Mouse (Mus musculus): Measurements from ENCODE around the gene Hspb7. TPM values are rescaled to one million over a fixed set of nuclear protein-coding genes. Genes with fewer than 3 reads are reported as not detected.
A peak's percentile ranks its signal among the peaks of the same experiment; 100 is the strongest.

Hspb7 gene
- polyA plus RNA-seq (2014; fragmentation: Nextera tagmentation; extraction: Ambion mirVana): 0.10 and 0.45 TPM in 2 replicates

DNA sequence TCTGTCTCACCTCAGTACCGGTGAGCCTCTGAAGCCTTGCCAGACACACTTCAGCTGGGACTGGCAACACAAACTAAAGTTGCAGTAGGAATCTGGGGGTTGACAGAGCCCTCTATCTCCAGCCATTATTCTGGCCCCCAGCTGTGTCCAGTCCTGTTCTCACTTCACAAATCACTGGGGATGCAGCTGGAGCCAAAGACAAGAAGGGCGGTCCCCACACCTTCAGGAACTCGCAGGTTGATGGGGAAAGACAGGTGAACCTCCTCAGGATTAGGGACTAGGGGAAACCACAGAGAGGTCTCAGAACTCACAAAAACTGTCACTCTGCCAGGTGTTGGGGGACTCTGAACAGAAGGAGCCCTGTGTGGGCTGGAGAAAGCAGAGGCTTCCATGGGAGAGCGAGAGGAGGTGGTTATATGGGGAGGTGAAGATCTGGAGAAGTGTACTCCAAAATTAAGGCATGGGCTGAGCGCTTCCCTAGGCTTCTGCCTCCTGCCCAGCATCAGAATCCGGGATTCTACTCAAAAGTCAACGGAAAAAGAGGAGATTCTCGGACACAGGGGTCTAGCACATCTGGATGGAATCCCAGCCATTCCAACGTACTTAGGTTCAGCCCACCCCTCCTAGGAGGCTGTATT, at the start of gene Hspb7:
Hspb7 (plus strand) TSS at position 588 of the 638 bp plus-strand sequence.
- no peaks in the 10 kb centered on the region for H3K9me3 ChIP-seq (replicated peaks; ENCODE audit: control insufficient read depth, low read length)
- no peak within 1 kb of the TSS for H3K4me3 ChIP-seq (ENCODE audit: low read depth, low read length)
- DNase-seq (ENCODE audit: low spot score) (no peak), ATAC-seq (replicated peaks; ENCODE audit: insufficient number of reproducible peaks, low FRiP score, low TSS enrichment, low read depth) (no peak)
- no peak within 1 kb of the TSS for H3K9ac ChIP-seq (replicated peaks; ENCODE audit: low read length)
- H3K27ac ChIP-seq (replicated peaks; ENCODE audit: low read depth, low read length): no peak within 1 kb of the TSS
- H3K4me1 ChIP-seq (ENCODE audit: control insufficient read depth, insufficient read depth, low read length): no peaks in the 10 kb centered on the region; the same call in 1 of the 2 replicates
- no peak within 1 kb of the TSS for H3K4me2 ChIP-seq (ENCODE audit: low read depth, low read length)
- H3K36me3 ChIP-seq (replicated peaks; ENCODE audit: control insufficient read depth, insufficient read depth, low read depth, low read length): no peaks in the 10 kb centered on the region
- WGBS: 59% methylated on average over 9 of the region's 9 CpGs
- peaks cover 3% of the 10 kb centered on the region; the same call in 1 of the 2 replicates for H3K27me3 ChIP-seq (ENCODE audit: control insufficient read depth, insufficient read depth, low read length)

DNA sequence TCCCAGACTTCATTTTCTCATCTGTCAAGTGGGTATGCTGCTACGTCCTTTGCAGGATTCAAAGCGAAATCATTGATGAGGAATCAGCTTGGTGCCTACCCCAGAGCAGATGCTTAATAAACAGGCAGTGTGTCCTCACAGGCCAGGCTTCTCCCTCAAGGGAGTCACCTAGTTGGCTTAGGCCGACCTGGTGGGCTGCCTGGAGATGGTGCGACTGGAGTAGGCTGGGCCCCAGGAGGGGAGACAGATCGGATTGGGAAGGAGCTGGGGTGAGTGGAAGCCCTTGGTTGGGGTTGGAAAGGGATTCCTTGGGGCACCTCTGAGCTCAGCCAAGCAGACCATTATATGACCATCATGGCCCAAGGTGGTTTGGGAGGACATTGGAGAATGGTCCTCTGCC, 48.2 kb upstream of the Hspb7 start:
- WGBS: 85% methylated on average over 5 of the region's 5 CpGs
- H3K4me3 ChIP-seq (ENCODE audit: low read depth, low read length): no peak overlapping the region

DNA sequence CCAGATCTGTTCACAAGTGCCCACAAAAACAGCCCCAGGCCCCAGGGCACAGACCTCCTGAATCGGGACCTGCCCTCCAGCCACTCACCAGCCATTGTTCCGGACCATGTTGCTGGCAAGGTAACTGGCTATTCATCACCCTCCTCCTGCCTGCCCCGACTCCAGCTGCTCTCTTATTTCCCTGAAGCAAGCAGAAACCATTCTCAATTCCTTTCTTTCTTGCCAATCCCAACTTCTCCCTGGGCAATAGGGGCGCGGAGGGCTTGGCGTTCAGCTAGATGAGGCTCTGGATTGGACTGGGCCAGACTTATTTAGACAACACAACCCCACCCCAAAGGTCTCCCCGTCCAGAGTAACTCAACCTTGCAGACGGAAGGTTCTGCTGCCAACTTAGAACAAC, 40.9 kb upstream of the Hspb7 start:
- Histone ChIP-seq H3K4me2 (ENCODE audit: low read depth, low read length) (no peak overlapping the region), H3K9ac (replicated peaks; ENCODE audit: low read length) (no peak overlapping the region), H3K36me3 (replicated peaks; ENCODE audit: control insufficient read depth, insufficient read depth, low read depth, low read length) (no peaks in the 10 kb centered on the region), H3K27me3 (ENCODE audit: control insufficient read depth, insufficient read depth, low read length) (peaks cover 32% of the 10 kb centered on the region), H3K4me1 (ENCODE audit: control insufficient read depth, insufficient read depth, low read length) (no peaks in the 10 kb centered on the region), H3K27ac (replicated peaks; ENCODE audit: low read depth, low read length) (no peak overlapping the region), H3K4me3 (ENCODE audit: low read depth, low read length) (no peak overlapping the region), H3K9me3 (replicated peaks; ENCODE audit: control insufficient read depth, low read length) (no peaks in the 10 kb centered on the region)
- ATAC-seq (replicated peaks; ENCODE audit: insufficient number of reproducible peaks, low FRiP score, low TSS enrichment, low read depth): no peak
- 60% methylated on average over 8 of the region's 8 CpGs for WGBS
- DNase-seq (ENCODE audit: low spot score): no peak

More for the DNA sequence above, 48.2 kb upstream of the Hspb7 start:
- H3K27me3 ChIP-seq (ENCODE audit: control insufficient read depth, insufficient read depth, low read length): peaks cover 16% of the 10 kb centered on the region
- no peaks in the 10 kb centered on the region; the same call in 1 of the 2 replicates for H3K4me1 ChIP-seq (ENCODE audit: control insufficient read depth, insufficient read depth, low read length)
- H3K27ac ChIP-seq (replicated peaks; ENCODE audit: low read depth, low read length): no peak overlapping the region
- H3K9ac ChIP-seq (replicated peaks; ENCODE audit: low read length): no peak overlapping the region
- no peak for ATAC-seq (replicated peaks; ENCODE audit: insufficient number of reproducible peaks, low FRiP score, low TSS enrichment, low read depth)
- DNase-seq (ENCODE audit: low spot score): no peak
- no peak overlapping the region for H3K4me2 ChIP-seq (ENCODE audit: low read depth, low read length)
- H3K36me3 ChIP-seq (replicated peaks; ENCODE audit: control insufficient read depth, insufficient read depth, low read depth, low read length): no peaks in the 10 kb centered on the region
- no peaks in the 10 kb centered on the region for H3K9me3 ChIP-seq (replicated peaks; ENCODE audit: control insufficient read depth, low read length)

DNA sequence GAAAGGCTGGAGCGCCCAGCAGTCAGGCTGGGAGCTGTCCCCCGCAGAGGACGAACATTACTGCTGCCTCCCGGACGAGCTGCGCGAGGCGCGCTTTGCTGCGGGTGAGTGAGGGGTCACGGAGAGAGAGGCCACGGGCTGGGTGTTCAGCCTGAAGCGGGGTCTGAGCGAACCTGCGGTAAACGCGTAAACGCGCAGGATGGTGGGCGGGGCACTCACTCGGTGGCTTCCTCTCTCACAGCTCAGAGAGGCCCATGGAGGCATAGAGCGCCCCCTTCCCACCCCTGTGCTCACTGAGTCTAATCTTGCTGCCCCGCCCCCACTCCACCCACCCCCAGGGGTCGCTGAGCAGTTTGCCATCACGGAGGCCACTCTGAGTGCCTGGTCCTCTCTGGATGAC, 38.2 kb upstream of the Hspb7 start:
- peak overlapping the region; percentile 26 for H3K9ac ChIP-seq (replicated peaks; ENCODE audit: low read length)
- no peaks in the 10 kb centered on the region for H3K9me3 ChIP-seq (replicated peaks; ENCODE audit: control insufficient read depth, low read length)
- WGBS: under 1% methylated on average over 25 of the region's 25 CpGs
- H3K36me3 ChIP-seq (replicated peaks; ENCODE audit: control insufficient read depth, insufficient read depth, low read depth, low read length): no peaks in the 10 kb centered on the region
- peak overlapping the region; percentile 52 for H3K4me2 ChIP-seq (ENCODE audit: low read depth, low read length)
- peak overlapping the region; percentile 25 for H3K4me3 ChIP-seq (ENCODE audit: low read depth, low read length)
- no peak overlapping the region for H3K27ac ChIP-seq (replicated peaks; ENCODE audit: low read depth, low read length)
- peaks cover 37% of the 10 kb centered on the region for H3K27me3 ChIP-seq (ENCODE audit: control insufficient read depth, insufficient read depth, low read length)
- H3K4me1 ChIP-seq (ENCODE audit: control insufficient read depth, insufficient read depth, low read length): no peaks in the 10 kb centered on the region
- ATAC-seq (replicated peaks; ENCODE audit: insufficient number of reproducible peaks, low FRiP score, low TSS enrichment, low read depth) (no peak), DNase-seq (ENCODE audit: low spot score) (peak; percentile 66)

DNA sequence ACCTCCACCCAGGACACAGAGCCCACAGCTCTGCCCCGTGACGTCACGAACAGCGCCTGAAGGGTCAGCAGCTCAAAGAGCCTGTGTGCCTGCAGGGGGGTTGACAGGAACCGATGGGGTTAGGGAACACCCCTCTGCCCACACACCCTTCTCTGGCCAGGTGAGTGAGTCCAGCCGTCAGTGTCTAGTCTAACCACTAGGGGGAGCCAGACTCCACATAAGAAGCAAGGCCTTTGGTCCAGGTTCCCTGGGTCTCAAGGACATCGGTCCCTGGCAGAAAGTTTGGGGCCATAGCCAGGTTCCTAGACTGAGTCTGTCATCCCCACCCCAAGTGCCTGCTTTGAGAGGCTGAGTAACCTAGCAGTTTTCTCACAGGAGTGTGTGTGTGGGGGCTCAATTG, 35.3 kb upstream of the Hspb7 start:
- Histone ChIP-seq H3K9me3 (replicated peaks; ENCODE audit: control insufficient read depth, low read length) (no peaks in the 10 kb centered on the region), H3K9ac (replicated peaks; ENCODE audit: low read length) (no peak overlapping the region), H3K27ac (replicated peaks; ENCODE audit: low read depth, low read length) (no peak overlapping the region), H3K4me2 (ENCODE audit: low read depth, low read length) (no peak overlapping the region), H3K4me3 (ENCODE audit: low read depth, low read length) (no peak overlapping the region), H3K27me3 (ENCODE audit: control insufficient read depth, insufficient read depth, low read length) (peaks cover 37% of the 10 kb centered on the region), H3K36me3 (replicated peaks; ENCODE audit: control insufficient read depth, insufficient read depth, low read depth, low read length) (no peaks in the 10 kb centered on the region), H3K4me1 (ENCODE audit: control insufficient read depth, insufficient read depth, low read length) (no peaks in the 10 kb centered on the region)
- peak; percentile 86 for DNase-seq (ENCODE audit: low spot score)
- no peak for ATAC-seq (replicated peaks; ENCODE audit: insufficient number of reproducible peaks, low FRiP score, low TSS enrichment, low read depth)
- under 1% methylated on average over 7 of the region's 7 CpGs for WGBS

DNA sequence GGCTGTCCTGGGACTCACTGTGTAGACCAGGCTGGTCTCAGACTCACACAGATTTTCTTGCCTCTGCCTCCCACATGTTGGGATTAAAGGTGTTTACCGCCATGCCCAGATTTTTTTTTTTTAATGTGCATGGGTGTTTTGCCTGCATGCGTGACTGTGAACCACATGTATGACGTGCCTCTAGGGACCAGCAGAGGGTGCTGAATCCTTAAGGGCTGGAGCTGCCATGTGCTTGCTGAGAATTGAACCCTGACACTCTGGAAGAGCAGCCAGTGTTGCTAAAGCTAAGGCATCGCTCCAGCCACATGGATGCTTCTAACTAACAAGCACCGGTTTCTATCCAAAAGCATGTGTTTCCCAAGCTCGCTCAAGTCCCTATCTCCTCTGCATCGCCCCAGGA, 34.4 kb upstream of the Hspb7 start:
- H3K4me3 ChIP-seq (ENCODE audit: low read depth, low read length): no peak overlapping the region
- H3K4me1 ChIP-seq (ENCODE audit: control insufficient read depth, insufficient read depth, low read length): no peaks in the 10 kb centered on the region
- DNase-seq (ENCODE audit: low spot score) (no peak), ATAC-seq (replicated peaks; ENCODE audit: insufficient number of reproducible peaks, low FRiP score, low TSS enrichment, low read depth) (no peak)
- no peak overlapping the region for H3K9ac ChIP-seq (replicated peaks; ENCODE audit: low read length)
- no peak overlapping the region for H3K4me2 ChIP-seq (ENCODE audit: low read depth, low read length)
- H3K9me3 ChIP-seq (replicated peaks; ENCODE audit: control insufficient read depth, low read length): no peaks in the 10 kb centered on the region
- H3K36me3 ChIP-seq (replicated peaks; ENCODE audit: control insufficient read depth, insufficient read depth, low read depth, low read length): no peaks in the 10 kb centered on the region
- no peak overlapping the region for H3K27ac ChIP-seq (replicated peaks; ENCODE audit: low read depth, low read length)
- 68% methylated on average over 7 of the region's 7 CpGs for WGBS
- peaks cover 34% of the 10 kb centered on the region for H3K27me3 ChIP-seq (ENCODE audit: control insufficient read depth, insufficient read depth, low read length)

DNA sequence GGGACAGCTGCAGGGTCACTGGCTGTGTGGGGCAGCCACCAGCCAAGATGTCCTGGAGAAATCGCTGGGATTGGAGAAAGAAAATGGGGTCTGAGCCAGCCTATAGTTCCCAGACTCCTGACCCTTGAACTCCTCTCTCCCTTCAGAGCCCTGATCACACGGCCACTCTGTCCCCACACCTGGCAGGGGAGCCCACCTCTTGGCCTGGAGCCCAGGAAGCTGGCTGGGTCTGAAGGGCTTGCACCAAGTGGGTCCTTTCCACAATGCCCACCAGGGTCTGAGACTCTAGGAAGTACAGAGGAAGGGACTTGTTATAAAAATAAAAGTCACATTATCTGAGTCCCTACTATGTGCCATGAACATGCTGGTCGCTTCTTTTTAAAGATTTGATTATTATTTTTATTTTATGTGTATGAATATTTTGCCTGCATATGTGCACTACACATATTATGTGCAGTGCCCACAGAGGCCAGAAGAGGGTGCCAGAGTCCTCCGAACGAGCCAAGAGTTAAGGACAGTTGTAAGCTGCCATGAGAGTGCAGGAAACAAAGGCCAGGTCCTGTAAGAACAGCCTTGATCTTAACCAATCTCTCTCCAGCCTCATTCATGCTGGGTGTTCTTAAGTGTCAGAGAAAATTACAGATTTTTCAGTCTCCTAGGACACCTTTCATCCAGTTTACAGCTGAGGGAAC, 33.3 kb upstream of the Hspb7 start:
- no peak overlapping the region for H3K4me2 ChIP-seq (ENCODE audit: low read depth, low read length)
- H3K27ac ChIP-seq (replicated peaks; ENCODE audit: low read depth, low read length): no peak overlapping the region
- H3K4me3 ChIP-seq (ENCODE audit: low read depth, low read length): no peak overlapping the region
- no peak for ATAC-seq (replicated peaks; ENCODE audit: insufficient number of reproducible peaks, low FRiP score, low TSS enrichment, low read depth)
- WGBS: 14% methylated on average over 5 of the region's 5 CpGs
- peaks cover 26% of the 10 kb centered on the region for H3K27me3 ChIP-seq (ENCODE audit: control insufficient read depth, insufficient read depth, low read length)
- no peaks in the 10 kb centered on the region for H3K9me3 ChIP-seq (replicated peaks; ENCODE audit: control insufficient read depth, low read length)
- no peaks in the 10 kb centered on the region for H3K4me1 ChIP-seq (ENCODE audit: control insufficient read depth, insufficient read depth, low read length)
- peak; percentile 90 for DNase-seq (ENCODE audit: low spot score)
- H3K36me3 ChIP-seq (replicated peaks; ENCODE audit: control insufficient read depth, insufficient read depth, low read depth, low read length): no peaks in the 10 kb centered on the region
- H3K9ac ChIP-seq (replicated peaks; ENCODE audit: low read length): no peak overlapping the region

DNA sequence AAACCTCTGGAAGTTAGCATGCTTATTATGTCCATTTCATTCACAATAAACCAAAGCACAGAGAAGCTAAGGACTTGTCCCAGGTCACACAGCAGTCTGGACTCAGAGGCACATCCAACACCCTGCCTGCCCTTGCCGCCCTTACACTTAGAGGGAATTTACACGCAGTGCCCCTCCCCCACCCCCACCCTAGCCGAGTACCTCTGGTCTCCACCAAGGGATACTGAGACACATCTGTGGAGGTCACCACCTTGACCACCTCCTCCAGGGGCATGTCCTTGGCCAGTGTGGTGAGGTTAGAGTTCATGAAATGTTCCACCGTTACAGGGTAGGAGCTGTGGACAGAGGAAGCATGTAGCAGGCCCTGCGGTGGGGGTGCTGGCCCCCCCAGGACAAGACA, 32.6 kb upstream of the Hspb7 start:
- no peak for ATAC-seq (replicated peaks; ENCODE audit: insufficient number of reproducible peaks, low FRiP score, low TSS enrichment, low read depth)
- Histone ChIP-seq H3K27me3 (ENCODE audit: control insufficient read depth, insufficient read depth, low read length) (peaks cover 22% of the 10 kb centered on the region), H3K4me2 (ENCODE audit: low read depth, low read length) (no peak overlapping the region), H3K36me3 (replicated peaks; ENCODE audit: control insufficient read depth, insufficient read depth, low read depth, low read length) (no peaks in the 10 kb centered on the region), H3K27ac (replicated peaks; ENCODE audit: low read depth, low read length) (no peak overlapping the region), H3K9me3 (replicated peaks; ENCODE audit: control insufficient read depth, low read length) (no peaks in the 10 kb centered on the region), H3K4me1 (ENCODE audit: control insufficient read depth, insufficient read depth, low read length) (no peaks in the 10 kb centered on the region), H3K9ac (replicated peaks; ENCODE audit: low read length) (no peak overlapping the region), H3K4me3 (ENCODE audit: low read depth, low read length) (no peak overlapping the region)
- WGBS: 56% methylated on average over 5 of the region's 5 CpGs
- DNase-seq (ENCODE audit: low spot score): no peak

Data from embryonic facial prominence, embryonic 11.5 days (tissue).